Mouse (Mus musculus) lung, postnatal 0 days (tissue): ENCODE measurements at regions not wholly inside any gene's neighbourhood (a gene's known extent, or its start where the extent isn't known, plus 50 kb on each side); places are given as distances from the start of the nearest gene placed in this dataset.
"Not testable (repeated sequence)": the region's sequence is repeated elsewhere in the genome, so short reads cannot be mapped to it uniquely, and the experiment has no call there.

ENCODE experiments used
- ATAC-seq: fragments of 200-750 bp; cut with Nextera tagmentation; 2 replicates; pipeline ENCODE4 v1.8.0; 2017; ENCODE audit warnings: moderate library complexity
- DNase-seq: peaks from one replicate; pipeline ENCODE4 v3.0.0-alpha.2; 2016; ENCODE audit warnings: low spot score
- H3K27ac ChIP-seq: fragments of 300-500 bp; sonication (generic); 2 replicates; pipeline ENCODE4 v1.5.1; 2014; ENCODE audit warnings: antibody characterized with exemption, mild to moderate bottlenecking, low read length, mixed read lengths
- H3K27me3 ChIP-seq: fragments of 300-500 bp; sonication (generic); replicated peaks from 2 replicates; pipeline ENCODE4 v1.6.1; 2014; ENCODE audit warnings: low read length, mixed read lengths; ENCODE audit not compliant: insufficient read depth
- H3K36me3 ChIP-seq: fragments of 300-500 bp; sonication (generic); 2 replicates; pipeline ENCODE4 v1.6.1; 2014; ENCODE audit warnings: low read length, mixed read lengths; ENCODE audit not compliant: insufficient read depth
- H3K4me1 ChIP-seq: fragments of 300-500 bp; sonication (generic); 2 replicates; pipeline ENCODE4 v1.6.1; 2014; ENCODE audit warnings: antibody characterized with exemption, low read depth, low read length, mixed read lengths; ENCODE audit not compliant: insufficient read depth
- H3K4me2 ChIP-seq: fragments of 300-500 bp; sonication (generic); replicated peaks from 2 replicates; pipeline ENCODE4 v1.6.1; 2014; ENCODE audit warnings: low read depth, mild to moderate bottlenecking, low read length, moderate library complexity, mixed read lengths
- H3K4me3 ChIP-seq: fragments of 300-500 bp; sonication (generic); 2 replicates; pipeline ENCODE4 v1.5.1; 2014; ENCODE audit warnings: low read depth, low read length
- H3K9ac ChIP-seq: fragments of 300-500 bp; sonication (generic); replicated peaks from 2 replicates; pipeline ENCODE4 v1.6.1; 2014; ENCODE audit warnings: low read depth, mild to moderate bottlenecking
- H3K9me3 ChIP-seq: fragments of 300-500 bp; sonication (generic); 2 replicates; pipeline ENCODE4 v1.6.1; 2016; ENCODE audit warnings: low read length, mixed read lengths
- CTCF ChIP-seq: IDR thresholded peaks from 2 replicates; pipeline ENCODE4 v1.5.1; 2016; ENCODE audit warnings: antibody characterized with exemption, mild to moderate bottlenecking
- WGBS: fragments of 180-500 bp; shearing (Covaris S2); extraction: QIAGEN DNeasy Blood & Tissue Kit; methylation state at CpG from one replicate; pipeline ENCODE4 v1.1.7; 2014; 5-methylcytosine and 5-hydroxymethylcytosine counted together

DNA sequence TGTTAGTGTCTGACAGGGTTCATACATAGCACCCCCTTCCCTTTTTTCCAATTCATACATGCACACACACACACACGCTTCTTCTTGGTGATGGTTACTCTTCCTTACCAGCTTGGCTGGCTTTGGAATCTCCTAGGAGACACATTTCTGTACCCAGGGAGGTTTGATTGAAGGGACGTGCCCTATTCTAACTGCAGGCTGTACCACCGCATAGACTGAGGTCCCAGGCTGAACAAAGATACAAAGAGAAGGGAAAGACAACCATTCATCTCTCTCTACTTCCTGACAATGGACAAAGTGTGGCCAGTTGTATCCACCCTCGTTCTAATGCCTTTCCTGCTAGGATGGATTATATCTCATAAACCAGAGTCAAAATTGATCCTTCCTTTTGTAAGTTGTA, 100.0 kb downstream of the Raet1d start:
- H3K4me2 ChIP-seq, H3K36me3 ChIP-seq, DNase-seq, ATAC-seq, H3K9me3 ChIP-seq, H3K9ac ChIP-seq, H3K4me3 ChIP-seq, H3K27me3 ChIP-seq, H3K4me1 ChIP-seq, H3K27ac ChIP-seq: not testable (repeated sequence)
- WGBS: 76% methylated on average over 4 of the region's 4 CpGs

DNA sequence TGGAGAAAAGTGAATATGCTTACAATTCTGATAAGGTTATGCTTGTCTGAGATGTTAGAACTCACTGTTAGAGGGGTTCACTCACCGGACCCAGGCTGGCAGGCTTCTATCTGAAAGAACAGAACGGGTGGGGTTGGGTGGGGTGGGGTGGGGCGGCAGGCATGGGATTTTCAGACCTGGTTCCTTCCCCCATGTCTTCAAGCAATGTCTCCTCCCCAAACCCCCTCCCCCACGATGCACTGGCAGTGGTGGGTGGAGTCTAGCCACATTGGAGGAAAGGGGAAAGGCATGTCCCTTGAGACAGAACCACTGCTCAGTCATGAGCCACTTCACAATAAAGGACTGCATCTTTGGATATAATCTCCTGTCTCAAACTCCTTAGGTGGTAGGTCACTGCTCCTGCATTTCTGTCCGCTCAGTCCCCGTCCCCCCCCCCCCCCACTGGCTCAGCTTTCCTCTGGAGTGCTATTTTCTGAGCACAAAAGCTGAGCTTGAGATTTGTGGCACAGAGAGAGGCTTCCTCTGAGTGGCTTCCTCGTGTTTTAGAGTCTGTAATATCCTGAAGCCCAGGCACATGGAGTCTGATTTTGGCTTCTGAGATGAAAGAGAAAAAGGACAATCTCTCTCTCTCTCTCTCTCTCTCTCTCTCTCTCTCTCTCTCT, 100.6 kb downstream of the Raet1d start:
- H3K4me1 ChIP-seq, ATAC-seq, DNase-seq, H3K36me3 ChIP-seq, H3K9me3 ChIP-seq, H3K9ac ChIP-seq, H3K27me3 ChIP-seq, H3K4me2 ChIP-seq, H3K4me3 ChIP-seq, H3K27ac ChIP-seq: not testable (repeated sequence)
- WGBS: 20% methylated on average over 7 of the region's 7 CpGs

- not testable (repeated sequence) for H3K9me3 ChIP-seq, H3K4me2 ChIP-seq, H3K4me1 ChIP-seq, DNase-seq, H3K9ac ChIP-seq, H3K4me3 ChIP-seq, H3K36me3 ChIP-seq, ATAC-seq, H3K27ac ChIP-seq, H3K27me3 ChIP-seq
- 53% methylated on average over 4 of the region's 4 CpGs for WGBS
Observed at GRCm38 (mm10) chr10:22461480-22462050, 101.2 kb downstream of the Raet1d start.

GRCm38 (mm10) chr10:22471722-22472330, 111.5 kb downstream of the Raet1d start:
- 96% methylated on average over 6 of the region's 6 CpGs for WGBS
- not testable (repeated sequence) for H3K9ac ChIP-seq, H3K36me3 ChIP-seq, DNase-seq, ATAC-seq, H3K4me1 ChIP-seq, H3K9me3 ChIP-seq, H3K4me3 ChIP-seq, H3K27ac ChIP-seq, H3K27me3 ChIP-seq, H3K4me2 ChIP-seq

- H3K9me3 ChIP-seq, ATAC-seq, H3K9ac ChIP-seq, H3K27ac ChIP-seq, H3K4me1 ChIP-seq, H3K4me3 ChIP-seq, H3K27me3 ChIP-seq, H3K4me2 ChIP-seq, H3K36me3 ChIP-seq: not testable (repeated sequence)
- 4% methylated on average over 4 of the region's 4 CpGs for WGBS
- TF ChIP-seq CTCF: peak; percentile 77
- DNase-seq: peak; percentile 40
Observed at GRCm38 (mm10) chr10:22479860-22480259, 119.5 kb downstream of the Raet1d start.

- H3K36me3 ChIP-seq, H3K27ac ChIP-seq, H3K4me2 ChIP-seq, H3K9ac ChIP-seq, H3K4me1 ChIP-seq, ATAC-seq, H3K4me3 ChIP-seq, H3K27me3 ChIP-seq, H3K9me3 ChIP-seq, DNase-seq: not testable (repeated sequence)
- 86% methylated on average over 5 of the region's 5 CpGs for WGBS
Observed at GRCm38 (mm10) chr10:22487071-22487470, 126.7 kb downstream of the Raet1d start.

DNA sequence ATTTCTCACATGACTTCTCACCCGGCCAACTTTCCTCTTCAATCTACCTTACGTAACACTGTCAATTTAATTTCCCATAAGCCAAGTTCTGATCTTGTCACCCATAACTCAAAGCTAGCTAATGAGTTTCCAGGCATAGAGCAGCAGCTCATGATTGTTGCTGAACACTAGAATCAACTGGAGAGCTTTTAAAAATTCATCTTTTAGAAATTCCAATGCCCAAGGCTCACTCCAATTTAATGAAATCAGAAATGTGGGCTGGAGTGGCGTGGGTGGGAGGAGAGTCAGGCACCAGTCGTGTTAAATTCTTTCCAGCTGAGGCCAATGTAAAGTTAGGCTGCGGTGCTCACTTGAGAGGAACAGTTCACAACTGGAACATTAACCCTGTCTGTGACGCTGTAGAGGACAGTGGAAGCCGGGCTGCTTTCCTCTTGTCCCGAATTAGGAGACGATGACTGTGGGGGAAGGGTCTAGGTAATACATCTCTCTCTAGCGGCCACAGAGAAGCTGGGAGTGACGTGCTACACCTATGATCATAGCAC, 131.5 kb downstream of the Raet1d start:
- WGBS: 57% methylated on average over 10 of the region's 11 CpGs
- not testable (repeated sequence) for H3K9me3 ChIP-seq, H3K4me3 ChIP-seq, H3K36me3 ChIP-seq, DNase-seq, H3K4me1 ChIP-seq, H3K9ac ChIP-seq, H3K27ac ChIP-seq, H3K4me2 ChIP-seq, H3K27me3 ChIP-seq, ATAC-seq
